Mouse (Mus musculus): ENCODE data around the gene Tyms. TPM values are rescaled to one million over a fixed set of nuclear protein-coding genes. Genes with fewer than 3 reads are reported as not detected.

Gene Tyms
- polyA plus RNA-seq, 1 experiment from 2014 or later = 213 TPM

GRCm38 (mm10) chr5:30110371-30111060 is 37.1 kb upstream of the Tyms start:
- Histone ChIP-seq H3K4me2 (peak overlapping the region; percentile 51), H3K27ac (peak overlapping the region; percentile 51), H3K9me3 (replicated peaks) (no peaks in the 10 kb centered on the region), H3K27me3 (peaks cover 30% of the 10 kb centered on the region), H3K4me1 (peaks cover 78% of the 10 kb centered on the region), H3K36me3 (ENCODE audit: poor library complexity, severe bottlenecking) (peaks cover 55% of the 10 kb centered on the region), H3K4me3 (peak overlapping the region; percentile 12; the same call in 1 of the 2 replicates), H3K9ac (peak overlapping the region; percentile 48)
- WGBS = 6% methylated on average over 22 of the region's 22 CpGs
- ATAC-seq = no peak

GRCm38 (mm10) chr5:30109899-30110298 is 36.5 kb upstream of the Tyms start:
- H3K9me3 ChIP-seq (replicated peaks) = no peaks in the 10 kb centered on the region
- 31% methylated on average over 2 of the region's 2 CpGs for WGBS
- peaks cover 50% of the 10 kb centered on the region for H3K36me3 ChIP-seq (ENCODE audit: poor library complexity, severe bottlenecking)
- peaks cover 26% of the 10 kb centered on the region for H3K27me3 ChIP-seq
- 0 out of 2 replicates have a peak overlapping the region, but pooled peaks have one; percentile 12 for H3K4me3 ChIP-seq
- H3K4me2 ChIP-seq = peak overlapping the region; percentile 51
- no peak for ATAC-seq
- H3K27ac ChIP-seq = no peak overlapping the region
- H3K4me1 ChIP-seq = peaks cover 76% of the 10 kb centered on the region
- 0 out of 2 replicates have a peak overlapping the region, but pooled peaks have one; percentile 48 for H3K9ac ChIP-seq

- H3K36me3 ChIP-seq (ENCODE audit: poor library complexity, severe bottlenecking) = peaks cover 37% of the 10 kb centered on the region
- WGBS = 64% methylated on average over 6 of the region's 6 CpGs
- peak overlapping the region; percentile 86 for H3K4me2 ChIP-seq
- H3K27me3 ChIP-seq = peaks cover 15% of the 10 kb centered on the region
- H3K27ac ChIP-seq = peak overlapping the region; percentile 91; the same call in 1 of the 2 replicates
- ATAC-seq = no peak
- H3K9me3 ChIP-seq (replicated peaks) = no peaks in the 10 kb centered on the region
- peaks cover 60% of the 10 kb centered on the region for H3K4me1 ChIP-seq
- peak overlapping the region; percentile 91 for H3K9ac ChIP-seq
- no peak overlapping the region for H3K4me3 ChIP-seq
Measured at GRCm38 (mm10) chr5:30108233-30108632, 34.8 kb upstream of the Tyms start.

GRCm38 (mm10) chr5:30107611-30108041 is 34.2 kb upstream of the Tyms start:
- WGBS = 4% methylated on average over 5 of the region's 5 CpGs
- peak overlapping the region; percentile 74 for H3K4me3 ChIP-seq
- H3K9me3 ChIP-seq (replicated peaks) = no peaks in the 10 kb centered on the region
- ATAC-seq = no peak
- H3K4me2 ChIP-seq = peak overlapping the region; percentile 86
- H3K4me1 ChIP-seq = peaks cover 59% of the 10 kb centered on the region
- peaks cover 9% of the 10 kb centered on the region for H3K27me3 ChIP-seq
- H3K36me3 ChIP-seq (ENCODE audit: poor library complexity, severe bottlenecking) = peaks cover 31% of the 10 kb centered on the region
- peak overlapping the region; percentile 91 for H3K9ac ChIP-seq
- H3K27ac ChIP-seq = peak overlapping the region; percentile 91

- peaks cover 27% of the 10 kb centered on the region for H3K36me3 ChIP-seq (ENCODE audit: poor library complexity, severe bottlenecking)
- H3K27me3 ChIP-seq = peaks cover 5% of the 10 kb centered on the region; the same call in 1 of the 2 replicates
- H3K4me2 ChIP-seq = peak overlapping the region; percentile 86
- peak; percentile 44; the same call in 1 of the 2 replicates for ATAC-seq
- no peaks in the 10 kb centered on the region for H3K9me3 ChIP-seq (replicated peaks)
- H3K27ac ChIP-seq = peak overlapping the region; percentile 91
- peak overlapping the region; percentile 74 for H3K4me3 ChIP-seq
- WGBS = 3% methylated on average over 7 of the region's 7 CpGs
- peak overlapping the region; percentile 91 for H3K9ac ChIP-seq
- peaks cover 59% of the 10 kb centered on the region for H3K4me1 ChIP-seq
Measured at GRCm38 (mm10) chr5:30107186-30107585, 33.8 kb upstream of the Tyms start.

- ATAC-seq = no peak
- peaks cover 24% of the 10 kb centered on the region for H3K36me3 ChIP-seq (ENCODE audit: poor library complexity, severe bottlenecking)
- H3K27me3 ChIP-seq = 0 out of 2 replicates have a peak, but pooled peaks cover 4% of the 10 kb centered on the region
- H3K4me2 ChIP-seq = peak overlapping the region; percentile 86
- 4% methylated on average over 2 of the region's 2 CpGs for WGBS
- peaks cover 58% of the 10 kb centered on the region for H3K4me1 ChIP-seq
- peak overlapping the region; percentile 74 for H3K4me3 ChIP-seq
- H3K9ac ChIP-seq = peak overlapping the region; percentile 91; the same call in 1 of the 2 replicates
- H3K27ac ChIP-seq = peak overlapping the region; percentile 91
- H3K9me3 ChIP-seq (replicated peaks) = no peaks in the 10 kb centered on the region
Measured at GRCm38 (mm10) chr5:30106756-30107155, 33.3 kb upstream of the Tyms start.

GRCm38 (mm10) chr5:30105668-30106300 is 32.4 kb upstream of the Tyms start, which contains the start of gene 3110082J24Rik:
TSS of gene 3110082J24Rik (minus strand) at chr5:30106086.
- WGBS = 1% methylated on average over 29 of the region's 29 CpGs
- peak within 1 kb of the TSS; percentile 74 for H3K4me3 ChIP-seq
- H3K9me3 ChIP-seq (replicated peaks) = no peaks in the 10 kb centered on the region
- H3K9ac ChIP-seq = peak within 1 kb of the TSS; percentile 91
- H3K27ac ChIP-seq = peak within 1 kb of the TSS; percentile 91
- 0 out of 2 replicates have a peak, but pooled peaks cover 4% of the 10 kb centered on the region for H3K27me3 ChIP-seq
- peaks cover 48% of the 10 kb centered on the region for H3K4me1 ChIP-seq
- peaks cover 16% of the 10 kb centered on the region for H3K36me3 ChIP-seq (ENCODE audit: poor library complexity, severe bottlenecking)
- ATAC-seq = peak; percentile 71
- H3K4me2 ChIP-seq = peak within 1 kb of the TSS; percentile 86

GRCm38 (mm10) chr5:30104841-30105667 is 31.6 kb upstream of the Tyms start, which contains the start of gene Garem2:
TSS of gene Garem2 (plus strand) at chr5:30105161.
- peak within 1 kb of the TSS; percentile 74 for H3K4me3 ChIP-seq
- WGBS = 2% methylated on average over 55 of the region's 65 CpGs
- H3K27me3 ChIP-seq = 0 out of 2 replicates have a peak, but pooled peaks cover 4% of the 10 kb centered on the region
- peak within 1 kb of the TSS; percentile 91 for H3K27ac ChIP-seq
- peaks cover 41% of the 10 kb centered on the region for H3K4me1 ChIP-seq
- peak within 1 kb of the TSS; percentile 86 for H3K4me2 ChIP-seq
- peak; percentile 58 for ATAC-seq
- H3K36me3 ChIP-seq (ENCODE audit: poor library complexity, severe bottlenecking) = peaks cover 16% of the 10 kb centered on the region
- peak within 1 kb of the TSS; percentile 91 for H3K9ac ChIP-seq
- no peaks in the 10 kb centered on the region for H3K9me3 ChIP-seq (replicated peaks)

- peaks cover 13% of the 10 kb centered on the region; the same call in 1 of the 2 replicates for H3K36me3 ChIP-seq (ENCODE audit: poor library complexity, severe bottlenecking)
- no peaks in the 10 kb centered on the region for H3K9me3 ChIP-seq (replicated peaks)
- H3K9ac ChIP-seq = no peak overlapping the region
- ATAC-seq = no peak
- H3K27ac ChIP-seq = no peak overlapping the region
- H3K4me2 ChIP-seq = peak overlapping the region; percentile 86
- peaks cover 34% of the 10 kb centered on the region for H3K4me1 ChIP-seq
- H3K27me3 ChIP-seq = no peaks in the 10 kb centered on the region
- under 1% methylated on average over 11 of the region's 12 CpGs for WGBS
- H3K4me3 ChIP-seq = peak overlapping the region; percentile 74
Measured at GRCm38 (mm10) chr5:30104339-30104738, 30.9 kb upstream of the Tyms start.

- Histone ChIP-seq H3K9me3 (replicated peaks) (no peaks in the 10 kb centered on the region), H3K4me1 (peaks cover 24% of the 10 kb centered on the region), H3K27me3 (no peaks in the 10 kb centered on the region), H3K36me3 (ENCODE audit: poor library complexity, severe bottlenecking) (peaks cover 3% of the 10 kb centered on the region; the same call in 1 of the 2 replicates), H3K27ac (no peak overlapping the region), H3K4me2 (no peak overlapping the region), H3K4me3 (no peak overlapping the region), H3K9ac (no peak overlapping the region)
- ATAC-seq = no peak
- WGBS = 76% methylated on average over 3 of the region's 3 CpGs
Measured at GRCm38 (mm10) chr5:30103340-30103739, 29.9 kb upstream of the Tyms start.

GRCm38 (mm10) chr5:30098260-30098659 is 24.8 kb upstream of the Tyms start:
- no peak overlapping the region for H3K4me3 ChIP-seq
- H3K9ac ChIP-seq = no peak overlapping the region
- WGBS = 100% methylated on average over 1 of the region's 1 CpGs
- no peaks in the 10 kb centered on the region for H3K9me3 ChIP-seq (replicated peaks)
- ATAC-seq = no peak
- no peaks in the 10 kb centered on the region for H3K4me1 ChIP-seq
- no peaks in the 10 kb centered on the region for H3K27me3 ChIP-seq
- H3K36me3 ChIP-seq (ENCODE audit: poor library complexity, severe bottlenecking) = no peaks in the 10 kb centered on the region
- H3K4me2 ChIP-seq = no peak overlapping the region
- no peak overlapping the region for H3K27ac ChIP-seq

All from forebrain, embryonic 13.5 days (tissue).